Mouse (Mus musculus) forelimb bud, embryonic 11.5 days (tissue): ENCODE measurements around the gene Tmem243.
"Not testable (repeated sequence)": the region's sequence is repeated elsewhere in the genome, so short reads cannot be mapped to it uniquely, and the experiment has no call there.

Experiments used
- DNase-seq: peaks from one replicate; pipeline ENCODE4 v3.0.0-alpha.2; 2012; ENCODE audit warnings: low read depth, low spot score

Tmem243 gene

DNA sequence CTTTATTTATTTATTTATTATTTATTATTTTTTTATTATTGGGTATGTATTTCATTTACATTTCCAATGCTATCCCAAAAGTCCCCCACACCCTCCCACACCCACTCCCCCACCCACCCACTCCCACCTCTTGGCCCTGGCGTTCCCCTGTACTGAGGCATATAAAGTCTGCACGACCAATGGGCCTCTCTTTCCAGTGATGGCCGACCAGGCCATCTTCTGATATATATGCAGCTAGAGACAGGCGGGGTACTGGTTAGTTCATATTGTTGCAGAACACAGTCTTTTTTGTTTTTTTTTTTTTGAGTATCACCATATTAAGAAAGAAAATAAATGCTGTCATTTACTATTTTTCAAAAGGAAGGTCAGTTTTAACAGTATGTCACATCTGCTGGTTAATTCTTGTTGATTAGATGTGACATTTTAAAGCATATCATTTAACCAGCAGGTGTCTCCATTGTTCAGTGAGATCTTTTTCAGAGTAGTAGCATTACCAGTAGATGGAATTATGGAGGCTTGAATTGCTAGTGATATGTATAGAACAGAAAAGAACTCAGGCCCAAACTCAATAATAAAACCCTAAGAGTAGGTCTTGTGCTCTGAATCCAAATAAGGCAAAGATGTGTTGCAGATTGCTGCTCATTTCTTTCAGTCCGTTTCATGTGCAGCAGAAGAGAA, 69.0 kb downstream of the Tmem243 start:
- DNase-seq, result not testable (repeated sequence)

DNA sequence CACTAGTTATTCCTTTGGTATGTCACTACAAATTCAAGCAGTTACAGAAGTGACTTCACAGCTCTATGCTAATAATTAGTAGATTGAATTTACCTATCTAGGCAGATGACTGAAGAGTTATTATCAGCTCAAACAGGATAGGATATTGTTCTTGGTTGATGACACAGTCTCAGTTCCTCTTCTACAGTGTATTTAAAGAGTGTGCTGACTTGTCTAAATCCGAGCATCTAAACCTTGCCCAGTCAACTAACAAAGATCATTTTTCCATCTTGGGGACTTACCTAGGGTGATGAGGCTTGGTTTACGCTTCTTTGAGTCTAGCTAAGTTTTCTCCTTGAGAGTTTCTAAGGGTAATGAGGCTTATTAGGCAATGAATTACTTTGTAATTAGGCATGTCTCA, 72.8 kb downstream of the Tmem243 start:
- no peak for DNase-seq

DNA sequence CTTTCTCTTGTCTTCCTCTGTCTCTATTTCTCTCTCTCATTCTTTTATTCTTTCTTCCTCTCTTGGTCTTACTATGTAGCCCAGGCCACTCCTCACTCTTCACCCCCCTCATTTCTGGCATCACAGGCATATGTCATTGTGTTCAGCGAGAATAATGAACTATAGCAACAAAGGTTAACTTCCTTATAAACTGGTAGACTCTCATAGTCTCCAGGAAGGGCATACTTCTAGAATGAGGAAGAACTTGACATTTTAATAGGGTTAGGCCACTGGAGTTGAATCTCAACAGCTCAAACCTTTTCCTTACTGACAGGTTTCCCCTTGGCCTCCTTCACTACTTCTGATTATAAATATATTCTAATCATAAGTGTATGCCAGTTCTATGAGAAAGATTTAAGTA, 86.0 kb downstream of the Tmem243 start:
- no peak for DNase-seq
